Mouse (Mus musculus) embryonic facial prominence, embryonic 12.5 days (tissue): ENCODE measurements around the gene Sgsm3. TPM values are rescaled to one million over a fixed set of nuclear protein-coding genes. Genes with fewer than 3 reads are reported as not detected.
A peak's percentile ranks its signal among the peaks of the same experiment; 100 is the strongest.
"Not testable (repeated sequence)": the region's sequence is repeated elsewhere in the genome, so short reads cannot be mapped to it uniquely, and the experiment has no call there.

Experiments
- ATAC-seq: fragments of 200-750 bp; cut with Nextera tagmentation; 2 replicates; pipeline ENCODE4 v1.8.0; 2017; ENCODE audit not compliant: insufficient number of reproducible peaks, insufficient read depth, low FRiP score, low TSS enrichment
- H3K27ac ChIP-seq: fragments of 300-500 bp; sonication (generic); 2 replicates; pipeline ENCODE4 v1.5.1; 2016; ENCODE audit warnings: mild to moderate bottlenecking
- H3K27me3 ChIP-seq: fragments of 300-500 bp; sonication (generic); 2 replicates; pipeline ENCODE4 v1.6.1; 2016; ENCODE audit warnings: mild to moderate bottlenecking, moderate library complexity
- H3K36me3 ChIP-seq: fragments of 300-500 bp; sonication (generic); 2 replicates; pipeline ENCODE4 v1.6.1; 2016; ENCODE audit warnings: mild to moderate bottlenecking
- H3K4me1 ChIP-seq: fragments of 300-500 bp; sonication (generic); 2 replicates; pipeline ENCODE4 v1.6.1; 2016
- H3K4me2 ChIP-seq: fragments of 300-500 bp; sonication (generic); replicated peaks from 2 replicates; pipeline ENCODE4 v1.6.1; 2016; ENCODE audit warnings: mild to moderate bottlenecking, moderate library complexity
- H3K4me3 ChIP-seq: fragments of 300-500 bp; sonication (generic); 2 replicates; pipeline ENCODE4 v1.5.1; 2016; ENCODE audit warnings: mild to moderate bottlenecking
- H3K9ac ChIP-seq: fragments of 300-500 bp; sonication (generic); 2 replicates; pipeline ENCODE4 v1.6.1; 2016; ENCODE audit warnings: mild to moderate bottlenecking, moderate library complexity
- H3K9me3 ChIP-seq: fragments of 300-500 bp; sonication (generic); 2 replicates; pipeline ENCODE4 v1.6.1; 2016; ENCODE audit warnings: mild to moderate bottlenecking, moderate library complexity
- WGBS: fragments of 180-500 bp; shearing (Covaris S2); methylation state at CpG from one replicate; pipeline ENCODE4 v1.1.7; 2016; 5-methylcytosine and 5-hydroxymethylcytosine counted together
- polyA plus RNA-seq: library from polyadenylated mRNA; unstranded; fragments of >200 nt; fragmentation: Nextera tagmentation; extraction: Ambion mirVana; gene quantifications from 2 replicates; pipeline ENCODE4 v1.2.1, GENCODE M21; 2016

Gene Sgsm3
- polyA plus RNA-seq, result 29.4 and 31.7 TPM in 2 replicates

DNA sequence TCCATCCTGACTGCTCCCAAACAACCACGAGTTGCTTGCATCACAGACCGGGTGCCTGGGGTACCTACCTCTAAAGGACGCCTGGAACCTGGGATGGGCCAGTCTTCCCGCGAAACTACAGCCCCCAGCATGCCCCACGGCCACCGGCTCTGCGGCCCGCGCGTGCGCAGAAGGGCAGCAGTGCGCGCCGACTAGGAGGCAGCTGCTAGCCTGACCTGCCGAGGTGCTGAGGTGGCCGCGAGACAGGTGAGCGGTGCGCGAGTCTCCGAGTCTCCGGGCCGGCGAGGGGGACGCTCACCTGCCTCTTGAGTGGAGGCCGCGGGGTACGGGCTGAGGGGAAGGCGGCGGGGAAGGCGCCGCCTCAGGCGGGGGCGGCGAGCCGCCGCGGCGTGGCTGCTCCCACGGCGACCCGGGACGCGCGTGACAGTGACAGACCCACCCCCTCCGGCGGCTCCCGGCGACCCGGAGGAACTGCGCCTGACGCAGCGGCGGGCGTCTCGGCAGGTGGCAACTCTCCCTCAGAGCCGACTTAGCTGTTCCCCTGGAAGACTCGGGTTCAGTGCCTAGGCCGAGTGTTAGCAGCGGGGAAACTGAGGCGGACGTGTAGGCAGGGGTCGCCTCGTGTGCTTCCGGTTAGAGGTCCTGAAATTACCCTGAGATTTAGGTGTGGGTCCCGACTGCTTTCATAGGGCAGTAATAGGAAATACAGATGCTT lies at the start of gene Sgsm3:
Sgsm3 (plus strand) TSS at position 146 of the 715 bp plus-strand sequence.
- peak; percentile 88 for ATAC-seq
- Histone ChIP-seq H3K9me3 (no peaks in the 10 kb centered on the region), H3K9ac (peak within 1 kb of the TSS; percentile 66), H3K4me3 (peak within 1 kb of the TSS; percentile 78), H3K4me2 (peak within 1 kb of the TSS; percentile 91), H3K36me3 (no peaks in the 10 kb centered on the region), H3K27me3 (no peaks in the 10 kb centered on the region), H3K27ac (no peak within 1 kb of the TSS), H3K4me1 (no peaks in the 10 kb centered on the region)
- WGBS, result under 1% methylated on average over 57 of the region's 67 CpGs

DNA sequence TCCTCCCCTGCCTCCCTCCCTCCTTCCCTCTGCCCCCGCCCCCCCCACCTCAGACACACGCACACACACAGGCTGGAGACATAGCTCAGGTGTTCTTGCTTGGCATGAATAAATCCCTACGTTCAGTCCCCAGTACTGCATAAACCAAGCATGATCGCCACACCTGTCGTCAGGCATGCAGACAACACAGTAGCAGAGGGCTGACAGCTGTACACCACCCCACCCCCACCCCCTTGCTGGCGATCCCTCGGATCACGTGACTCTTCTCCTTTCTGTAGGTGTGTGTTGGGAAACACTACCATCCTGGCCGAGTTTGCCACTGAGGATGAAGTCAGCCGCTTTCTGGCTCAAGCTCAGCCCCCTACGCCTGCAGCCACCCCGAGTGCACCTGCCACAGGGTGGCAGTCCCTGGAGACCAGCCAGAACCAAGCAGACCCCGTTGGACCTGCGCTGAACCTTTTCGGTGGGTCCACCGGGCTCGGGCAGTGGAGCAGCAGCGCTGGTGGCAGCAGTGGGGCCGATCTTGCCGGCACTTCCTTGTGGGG lies 48.7 kb upstream of the Sgsm3 start:
- 77% methylated on average over 20 of the region's 20 CpGs for WGBS
- H3K4me1 ChIP-seq, result peaks cover 7% of the 10 kb centered on the region; the same call in 1 of the 2 replicates
- H3K4me2 ChIP-seq, result no peak overlapping the region
- no peak overlapping the region for H3K27ac ChIP-seq
- H3K9me3 ChIP-seq, result no peaks in the 10 kb centered on the region
- peaks cover 58% of the 10 kb centered on the region for H3K36me3 ChIP-seq
- H3K4me3 ChIP-seq, result no peak overlapping the region
- H3K9ac ChIP-seq, result no peak overlapping the region
- no peaks in the 10 kb centered on the region for H3K27me3 ChIP-seq
- no peak for ATAC-seq

DNA sequence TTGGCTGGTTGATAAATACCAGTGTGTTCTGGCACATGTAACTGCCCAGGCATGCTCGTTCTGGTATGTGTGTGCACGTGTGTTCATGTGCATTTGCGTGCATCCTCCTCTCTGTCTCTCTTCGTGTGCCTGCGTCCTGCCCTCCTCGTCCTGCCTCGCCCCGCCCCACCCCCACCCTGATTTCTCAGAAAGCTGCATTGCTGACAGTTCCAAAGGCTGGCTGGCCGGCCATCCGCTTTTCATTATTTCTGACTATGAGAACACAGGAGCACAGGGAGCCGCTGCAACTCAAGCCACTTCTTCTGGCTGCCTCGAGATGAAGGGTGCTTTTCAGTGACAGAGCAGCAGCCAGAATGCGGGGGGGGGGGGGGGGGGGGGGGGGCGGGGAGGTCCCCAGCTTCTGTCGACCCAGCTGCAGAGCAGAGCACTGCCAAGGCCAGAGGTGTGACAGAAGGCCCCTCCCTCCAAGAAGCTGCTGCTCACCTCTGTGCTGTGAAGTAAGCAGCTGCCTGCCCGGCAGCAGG lies 47.5 kb upstream of the Sgsm3 start:
- peaks cover 47% of the 10 kb centered on the region for H3K36me3 ChIP-seq
- H3K27me3 ChIP-seq, result no peaks in the 10 kb centered on the region
- H3K4me2 ChIP-seq, result peak overlapping the region; percentile 27
- no peaks in the 10 kb centered on the region for H3K9me3 ChIP-seq
- H3K4me1 ChIP-seq, result peaks cover 7% of the 10 kb centered on the region; the same call in 1 of the 2 replicates
- ATAC-seq, result no peak
- WGBS, result 3% methylated on average over 14 of the region's 16 CpGs
- H3K9ac ChIP-seq, result no peak overlapping the region
- H3K4me3 ChIP-seq, result no peak overlapping the region
- H3K27ac ChIP-seq, result peak overlapping the region; percentile 80

DNA sequence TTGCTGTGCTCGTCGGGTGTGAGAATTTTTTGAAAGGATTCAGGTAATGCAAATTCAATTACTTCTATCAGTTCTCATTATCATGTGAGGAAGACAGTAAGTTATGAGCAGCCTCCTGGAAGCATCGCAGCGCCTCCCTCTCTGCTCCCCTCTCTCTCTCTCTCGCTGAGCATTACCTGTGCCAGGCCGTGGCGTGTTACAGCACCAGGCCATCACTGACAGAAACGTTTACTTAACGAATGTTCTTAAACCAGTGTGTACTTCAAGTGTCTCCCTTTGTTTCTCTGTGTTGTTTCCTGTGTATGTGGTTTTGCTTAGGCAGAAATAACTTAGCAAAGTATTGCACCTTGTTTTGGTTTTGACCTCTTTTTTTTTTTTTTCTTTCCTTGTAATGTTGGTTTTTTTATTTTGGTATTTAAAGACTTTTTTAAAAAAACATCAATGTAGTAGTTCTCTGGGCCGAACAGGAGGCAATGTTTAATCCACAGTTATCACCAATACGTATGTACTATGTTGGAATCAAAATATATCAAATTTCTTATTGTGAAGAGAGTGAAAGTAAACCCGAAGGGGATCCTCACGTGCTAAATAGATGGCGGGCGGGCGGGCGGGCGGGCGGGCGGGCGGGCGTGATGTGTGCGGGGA lies 46.8 kb upstream of the Sgsm3 start:
- not testable (repeated sequence) for H3K4me2 ChIP-seq, H3K4me1 ChIP-seq, H3K9ac ChIP-seq, H3K9me3 ChIP-seq, H3K27me3 ChIP-seq, H3K4me3 ChIP-seq, ATAC-seq
- H3K36me3 ChIP-seq, result peaks cover 45% of the 10 kb centered on the region
- peak overlapping the region; percentile 80; the same call in 1 of the 2 replicates for H3K27ac ChIP-seq
- 79% methylated on average over 23 of the region's 23 CpGs for WGBS

DNA sequence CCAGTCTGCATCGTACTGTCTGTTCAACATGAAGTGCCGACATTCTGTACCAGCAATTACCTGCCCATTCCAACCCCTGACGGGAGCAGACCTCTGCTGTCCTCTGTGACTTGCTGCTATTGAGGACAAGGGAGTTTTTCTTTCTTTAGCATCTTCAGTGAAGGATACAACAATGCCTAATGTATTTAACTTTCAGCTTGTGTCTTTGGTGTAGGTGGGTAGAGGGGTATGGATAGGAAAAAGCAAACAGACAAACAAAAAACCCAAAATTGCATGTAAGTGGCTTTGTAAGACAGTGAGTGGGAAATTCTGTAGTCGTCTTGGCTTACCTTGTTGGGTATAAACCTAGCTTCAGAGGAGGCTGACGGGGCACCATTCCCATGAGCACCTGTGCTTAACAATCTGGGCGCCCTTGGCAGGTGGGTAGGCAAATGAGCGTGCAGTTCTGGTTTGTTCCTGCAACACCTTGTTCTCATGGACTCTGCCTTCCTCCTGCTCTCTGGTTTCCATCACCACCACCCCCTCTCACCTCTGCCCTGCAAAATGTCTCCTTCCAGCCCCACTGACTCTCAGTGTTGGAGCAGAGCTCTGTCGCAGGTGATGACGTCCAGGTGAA lies 46.1 kb upstream of the Sgsm3 start:
- Histone ChIP-seq H3K9me3 (no peaks in the 10 kb centered on the region), H3K4me2 (no peak overlapping the region), H3K9ac (no peak overlapping the region), H3K4me1 (peaks cover 7% of the 10 kb centered on the region; the same call in 1 of the 2 replicates), H3K36me3 (peaks cover 44% of the 10 kb centered on the region), H3K4me3 (no peak overlapping the region), H3K27me3 (no peaks in the 10 kb centered on the region), H3K27ac (no peak overlapping the region; the same call in 1 of the 2 replicates)
- 89% methylated on average over 9 of the region's 9 CpGs for WGBS
- no peak for ATAC-seq

DNA sequence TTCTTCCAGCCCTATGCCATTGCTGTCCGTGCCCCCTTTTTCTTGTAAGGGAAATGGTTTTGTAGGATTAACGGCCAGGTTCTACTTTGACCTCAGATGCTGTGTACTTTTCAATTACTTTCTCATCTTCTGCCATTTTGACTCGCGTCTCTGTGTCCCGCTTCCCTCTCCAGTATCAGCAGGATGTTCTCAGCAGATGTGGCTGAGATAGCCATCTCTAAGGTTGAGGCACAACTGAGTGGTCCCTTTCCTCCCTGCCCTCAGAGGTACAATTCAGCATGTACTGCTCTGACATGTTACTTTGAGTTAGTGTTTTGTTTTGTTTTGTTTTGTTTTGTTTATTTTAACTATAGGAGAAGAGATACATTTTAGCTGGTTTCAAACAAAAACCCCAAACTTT lies 42.7 kb upstream of the Sgsm3 start:
- no peaks in the 10 kb centered on the region for H3K9me3 ChIP-seq
- H3K4me2 ChIP-seq, result no peak overlapping the region
- peaks cover 7% of the 10 kb centered on the region; the same call in 1 of the 2 replicates for H3K4me1 ChIP-seq
- H3K27ac ChIP-seq, result no peak overlapping the region
- ATAC-seq, result no peak
- peaks cover 40% of the 10 kb centered on the region for H3K36me3 ChIP-seq
- no peak overlapping the region for H3K9ac ChIP-seq
- 91% methylated on average over 5 of the region's 5 CpGs for WGBS
- H3K27me3 ChIP-seq, result no peaks in the 10 kb centered on the region
- no peak overlapping the region for H3K4me3 ChIP-seq

DNA sequence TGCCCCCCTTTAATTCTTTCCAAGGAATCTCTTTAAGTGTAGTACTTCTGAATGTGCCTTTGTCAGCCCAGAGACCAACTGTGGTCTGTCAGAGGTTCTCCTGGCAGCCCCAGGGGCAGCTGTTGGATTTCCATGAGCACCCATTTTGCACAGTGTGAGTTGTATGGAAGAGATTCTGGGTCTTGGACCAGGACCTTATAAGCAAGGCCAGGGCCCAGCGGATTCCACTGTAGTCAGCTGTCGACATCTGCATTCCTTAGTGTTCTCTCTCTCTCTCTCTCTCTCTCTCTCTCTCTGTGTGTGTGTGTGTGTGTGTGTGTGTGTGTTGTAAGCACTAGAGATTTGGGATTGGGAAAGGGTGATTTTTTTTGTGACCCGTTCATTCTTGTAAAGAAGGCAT lies 40.9 kb upstream of the Sgsm3 start:
- Histone ChIP-seq H3K9ac (no peak overlapping the region), H3K4me2 (no peak overlapping the region), H3K27me3 (no peaks in the 10 kb centered on the region), H3K4me1 (no peaks in the 10 kb centered on the region), H3K36me3 (peaks cover 37% of the 10 kb centered on the region), H3K4me3 (no peak overlapping the region), H3K27ac (no peak overlapping the region), H3K9me3 (no peaks in the 10 kb centered on the region)
- no peak for ATAC-seq
- 73% methylated on average over 3 of the region's 3 CpGs for WGBS

DNA sequence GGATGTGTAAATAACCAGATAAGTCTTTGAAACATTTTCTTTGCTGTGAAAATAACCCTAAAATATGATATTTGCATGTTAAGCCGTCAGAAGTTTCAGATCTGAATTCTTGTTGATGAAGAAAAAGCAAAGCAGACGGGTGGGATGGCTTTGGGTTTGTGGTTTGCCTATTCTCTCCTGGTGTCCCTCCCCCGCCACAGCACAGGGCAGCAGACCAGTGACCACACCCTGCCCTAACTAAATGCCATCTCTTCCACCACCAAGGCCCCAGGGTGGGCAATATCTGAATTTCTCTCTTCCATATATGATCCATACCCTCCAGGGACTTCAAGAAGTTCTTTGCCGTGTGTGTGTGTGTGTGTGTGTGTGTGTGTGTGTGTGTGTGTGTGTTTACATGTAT lies 39.0 kb upstream of the Sgsm3 start:
- Histone ChIP-seq H3K9ac (no peak overlapping the region), H3K4me3 (no peak overlapping the region), H3K4me1 (no peaks in the 10 kb centered on the region), H3K9me3 (no peaks in the 10 kb centered on the region), H3K36me3 (peaks cover 25% of the 10 kb centered on the region), H3K4me2 (no peak overlapping the region), H3K27me3 (no peaks in the 10 kb centered on the region), H3K27ac (no peak overlapping the region)
- WGBS, result 75% methylated on average over 4 of the region's 4 CpGs
- ATAC-seq, result no peak

DNA sequence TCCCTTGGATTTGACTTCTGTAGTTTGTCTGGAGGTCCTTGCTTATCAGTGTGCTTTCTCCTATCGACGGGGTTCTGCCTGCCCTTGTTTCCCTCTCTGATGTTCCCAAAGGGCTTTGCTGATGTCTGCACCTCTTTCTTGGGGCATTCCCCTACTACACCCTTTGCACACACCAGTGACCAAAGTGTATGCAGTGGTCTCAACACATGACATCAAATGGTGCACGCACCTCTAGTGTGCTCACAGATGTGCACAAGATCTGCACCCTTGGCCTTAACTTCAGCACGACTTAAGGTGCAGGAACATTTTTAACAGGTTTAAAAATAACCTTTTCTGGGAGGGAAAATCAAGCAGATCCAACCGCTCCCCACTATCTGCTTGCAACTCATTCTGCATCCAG lies 38.2 kb upstream of the Sgsm3 start:
- Histone ChIP-seq H3K27ac (no peak overlapping the region), H3K4me3 (no peak overlapping the region), H3K36me3 (peaks cover 23% of the 10 kb centered on the region; the same call in 1 of the 2 replicates), H3K9me3 (no peaks in the 10 kb centered on the region), H3K4me2 (no peak overlapping the region), H3K27me3 (no peaks in the 10 kb centered on the region), H3K9ac (no peak overlapping the region), H3K4me1 (no peaks in the 10 kb centered on the region)
- 87% methylated on average over 5 of the region's 5 CpGs for WGBS
- ATAC-seq, result no peak

DNA sequence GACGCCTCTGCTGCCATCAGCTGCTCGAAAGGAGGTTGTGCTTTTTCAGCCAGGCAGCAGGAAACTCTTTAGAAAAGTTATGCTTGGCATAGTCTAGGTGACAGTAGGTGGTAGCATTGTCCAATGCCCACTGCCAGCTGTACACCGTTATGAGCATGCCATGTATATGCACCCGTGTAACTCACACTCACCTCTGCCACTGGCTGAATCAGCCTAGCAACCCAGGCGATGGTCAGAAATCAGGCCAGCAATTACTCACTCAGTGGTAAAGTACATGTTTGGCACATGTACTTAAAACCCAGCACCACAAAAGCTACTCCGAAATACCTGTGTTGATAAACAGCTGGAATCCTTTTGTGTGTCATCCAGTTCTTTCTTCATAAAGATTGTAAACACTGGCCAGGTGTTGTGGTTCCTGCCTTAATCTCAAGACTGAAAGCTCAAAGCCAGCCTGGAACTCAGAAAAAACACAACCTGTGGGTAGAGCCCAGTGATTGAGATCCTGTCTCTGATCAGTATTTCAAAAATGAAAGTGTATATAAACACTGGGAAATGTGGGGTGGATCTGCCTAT lies 36.0 kb upstream of the Sgsm3 start:
- no peak overlapping the region for H3K4me2 ChIP-seq
- WGBS, result 91% methylated on average over 6 of the region's 6 CpGs
- H3K27me3 ChIP-seq, result no peaks in the 10 kb centered on the region
- H3K9me3 ChIP-seq, result no peaks in the 10 kb centered on the region
- H3K4me1 ChIP-seq, result no peaks in the 10 kb centered on the region
- no peak overlapping the region for H3K9ac ChIP-seq
- no peak overlapping the region for H3K27ac ChIP-seq
- H3K36me3 ChIP-seq, result peaks cover 18% of the 10 kb centered on the region; the same call in 1 of the 2 replicates
- no peak for ATAC-seq
- H3K4me3 ChIP-seq, result no peak overlapping the region

DNA sequence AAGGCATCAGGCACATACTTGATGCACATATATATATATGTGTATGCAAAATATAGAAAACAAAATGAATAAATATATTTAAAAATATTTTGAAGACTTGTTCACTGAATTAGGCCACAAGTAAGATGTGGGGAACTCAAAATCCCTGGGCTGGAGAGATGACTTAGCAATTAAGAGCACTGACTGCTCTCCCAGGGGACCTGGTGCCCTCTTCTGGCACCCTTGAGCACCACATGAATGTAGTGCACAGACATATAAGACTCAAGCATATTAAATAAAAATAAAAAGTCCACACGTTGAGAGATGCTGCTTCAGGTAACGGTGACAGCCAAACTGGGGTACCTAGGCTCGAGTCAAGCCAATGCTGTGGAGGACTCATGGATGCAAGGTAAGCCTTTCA lies 31.7 kb upstream of the Sgsm3 start:
- 61% methylated on average over 3 of the region's 3 CpGs for WGBS
- no peak for ATAC-seq

More for the DNA sequence above, 31.7 kb upstream of the Sgsm3 start:
- no peaks in the 10 kb centered on the region for H3K9me3 ChIP-seq
- peaks cover 12% of the 10 kb centered on the region for H3K4me1 ChIP-seq
- no peak overlapping the region for H3K4me2 ChIP-seq
- H3K36me3 ChIP-seq, result 0 out of 2 replicates have a peak, but pooled peaks cover 11% of the 10 kb centered on the region
- H3K27ac ChIP-seq, result no peak overlapping the region
- no peaks in the 10 kb centered on the region for H3K27me3 ChIP-seq
- H3K9ac ChIP-seq, result no peak overlapping the region
- no peak overlapping the region for H3K4me3 ChIP-seq
